Mouse (Mus musculus): ENCODE measurements around the gene Iqcf3.

- TF ChIP-seq MAFK (IDR thresholded peaks at IDR 0.05; ENCODE audit: insufficient read depth, low read depth, low read length): no peak
- no peak for TF ChIP-seq CHD2 (IDR thresholded peaks at IDR 0.05; ENCODE audit: low read depth, low read length)
- no peak for TF ChIP-seq HCFC1 (IDR thresholded peaks at IDR 0.05; ENCODE audit: borderline replicate concordance, insufficient read depth, low read length)
Measured at GRCm38 (mm10) chr9:106531833-106532232, 29.6 kb downstream of the Iqcf3 start.
